Mouse (Mus musculus) hindbrain, embryonic 10.5 days (tissue): ENCODE results near the gene Lemd1. TPM values are rescaled to one million over a fixed set of nuclear protein-coding genes. Genes with fewer than 3 reads are reported as not detected.

ENCODE experiments used
- DNase-seq: peaks from one replicate; pipeline ENCODE4 v3.0.0-alpha.2; 2017; ENCODE audit warnings: low spot score
- H3K27ac ChIP-seq: fragments of 300-500 bp; sonication (generic); 2 replicates; pipeline ENCODE4 v1.5.1; 2016; ENCODE audit warnings: mild to moderate bottlenecking, moderate library complexity
- H3K27me3 ChIP-seq: fragments of 300-500 bp; sonication (generic); 2 replicates; pipeline ENCODE4 v1.6.1; 2016; ENCODE audit warnings: mild to moderate bottlenecking; ENCODE audit not compliant: poor library complexity, insufficient read depth, severe bottlenecking
- H3K36me3 ChIP-seq: fragments of 300-500 bp; sonication (generic); 2 replicates; pipeline ENCODE4 v1.6.1; 2016; ENCODE audit warnings: mild to moderate bottlenecking, moderate library complexity
- H3K4me1 ChIP-seq: fragments of 300-500 bp; sonication (generic); replicated peaks from 2 replicates; pipeline ENCODE4 v1.6.1; 2016; ENCODE audit warnings: mild to moderate bottlenecking
- H3K4me3 ChIP-seq: fragments of 300-500 bp; sonication (generic); 2 replicates; pipeline ENCODE4 v1.5.1; 2016; ENCODE audit warnings: mild to moderate bottlenecking, moderate library complexity
- H3K9me3 ChIP-seq: fragments of 300-500 bp; sonication (generic); 2 replicates; pipeline ENCODE4 v1.6.1; 2016; ENCODE audit warnings: mild to moderate bottlenecking, moderate library complexity
- WGBS: fragments of 180-500 bp; shearing (Covaris S2); methylation state at CpG from one replicate; pipeline ENCODE4 v1.1.7; 2016; 5-methylcytosine and 5-hydroxymethylcytosine counted together
- polyA plus RNA-seq: library from polyadenylated mRNA; unstranded; fragments of >200 nt; fragmentation: Nextera tagmentation; extraction: Ambion mirVana; gene quantifications from 2 replicates; pipeline ENCODE4 v1.2.1, GENCODE M21; 2016

Lemd1 gene
- polyA plus RNA-seq, 1 experiment from 2014 or later, result 7.7 TPM

DNA sequence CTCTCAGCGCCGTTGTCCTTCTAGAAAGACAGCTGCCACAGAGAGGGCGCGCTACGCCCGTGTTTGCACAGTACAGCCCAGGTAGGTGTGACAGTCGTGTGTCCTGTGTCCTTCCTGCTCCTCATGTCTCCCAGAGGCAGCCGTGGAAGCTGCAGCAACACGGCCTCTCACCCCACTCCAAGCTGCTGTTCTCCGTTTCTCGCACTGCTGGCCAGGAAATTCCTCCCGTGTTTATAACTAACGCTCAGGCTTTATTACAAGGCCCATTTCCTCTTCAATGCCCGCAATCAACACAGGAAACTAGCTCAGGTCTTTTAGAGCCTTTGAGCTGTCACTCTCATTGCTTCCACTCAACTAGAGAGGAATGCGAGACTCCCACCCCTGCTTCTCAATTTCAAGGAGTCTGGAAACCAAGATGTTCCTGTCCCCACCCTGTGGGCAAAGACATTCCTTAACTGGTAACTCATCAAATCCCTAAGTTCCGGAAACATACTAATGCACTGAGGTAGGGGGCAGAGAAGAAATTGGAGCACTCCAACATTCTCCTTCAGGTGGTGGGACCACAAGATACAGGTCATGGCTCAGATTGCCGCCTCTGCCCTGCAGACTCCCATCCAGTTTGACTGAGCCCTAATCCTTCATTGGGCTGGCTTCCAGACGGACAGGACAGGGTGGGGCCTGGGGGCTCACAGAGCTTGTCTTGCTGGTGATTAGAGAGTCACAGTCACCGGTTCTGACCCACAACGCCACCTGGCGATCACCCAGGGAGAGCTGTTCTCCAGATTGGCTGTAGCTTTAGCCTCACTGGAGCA is 101.3 kb downstream of the Lemd1 start:
- WGBS, result 51% methylated on average over 21 of the region's 21 CpGs
- no peak for DNase-seq

DNA sequence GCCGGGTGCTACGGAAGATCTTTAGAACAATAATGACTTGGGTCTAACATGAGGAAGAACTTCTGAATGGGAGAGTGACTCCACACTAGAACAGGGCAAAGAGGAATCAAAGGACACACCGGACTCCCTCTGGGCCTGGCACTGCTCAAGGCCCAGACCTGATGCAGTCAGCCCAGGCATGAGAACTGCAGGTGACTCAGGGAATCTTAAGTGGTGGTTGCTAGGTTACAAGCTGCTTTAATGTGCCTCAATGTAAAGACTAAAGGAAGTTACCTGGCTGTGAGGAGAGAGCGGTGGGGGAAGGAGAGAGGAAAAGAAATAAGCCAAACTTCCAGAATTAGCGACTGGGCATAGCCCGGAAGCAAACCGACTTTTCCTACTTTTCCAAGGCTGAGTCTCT is 104.3 kb downstream of the Lemd1 start:
- no peak for DNase-seq

More for the DNA sequence above, 101.3 kb downstream of the Lemd1 start:
- H3K27ac ChIP-seq, result peak overlapping the region; percentile 81
- H3K36me3 ChIP-seq, result no peaks in the 10 kb centered on the region
- H3K4me1 ChIP-seq, result peaks cover 80% of the 10 kb centered on the region
- H3K27me3 ChIP-seq, result peaks cover 44% of the 10 kb centered on the region
- H3K4me3 ChIP-seq, result no peak overlapping the region
- H3K9me3 ChIP-seq, result no peaks in the 10 kb centered on the region

DNA sequence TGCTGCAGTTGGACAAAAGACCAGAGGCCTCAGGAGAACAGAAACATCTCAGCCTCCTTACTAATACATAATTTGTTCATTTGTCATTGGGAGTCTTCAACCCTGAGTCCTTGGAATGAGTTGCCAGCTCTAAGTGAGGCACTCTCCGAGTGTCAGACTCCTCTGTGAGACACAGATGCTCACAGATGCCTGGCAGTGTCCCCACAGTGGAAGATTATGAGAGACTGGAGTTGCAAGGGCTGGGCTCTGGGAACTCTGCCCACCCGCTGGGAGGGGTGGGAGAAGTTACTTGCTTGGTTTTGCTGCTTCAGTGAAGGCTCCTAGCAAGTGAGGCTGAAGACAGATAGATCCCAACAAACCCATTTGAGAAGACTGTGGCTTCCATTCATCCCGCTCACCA is 104.8 kb downstream of the Lemd1 start:
- Histone ChIP-seq H3K27ac (0 out of 2 replicates have a peak overlapping the region, but pooled peaks have one; percentile 24), H3K27me3 (peaks cover 65% of the 10 kb centered on the region), H3K4me3 (no peak overlapping the region), H3K36me3 (no peaks in the 10 kb centered on the region), H3K4me1 (peaks cover 70% of the 10 kb centered on the region), H3K9me3 (no peaks in the 10 kb centered on the region)
- 60% methylated on average over 3 of the region's 3 CpGs for WGBS
- DNase-seq, result no peak

More for the DNA sequence above, 104.3 kb downstream of the Lemd1 start:
- WGBS, result 70% methylated on average over 7 of the region's 7 CpGs
- Histone ChIP-seq H3K27ac (0 out of 2 replicates have a peak overlapping the region, but pooled peaks have one; percentile 24), H3K4me1 (peaks cover 75% of the 10 kb centered on the region), H3K36me3 (no peaks in the 10 kb centered on the region), H3K27me3 (peaks cover 61% of the 10 kb centered on the region), H3K4me3 (no peak overlapping the region), H3K9me3 (no peaks in the 10 kb centered on the region)

DNA sequence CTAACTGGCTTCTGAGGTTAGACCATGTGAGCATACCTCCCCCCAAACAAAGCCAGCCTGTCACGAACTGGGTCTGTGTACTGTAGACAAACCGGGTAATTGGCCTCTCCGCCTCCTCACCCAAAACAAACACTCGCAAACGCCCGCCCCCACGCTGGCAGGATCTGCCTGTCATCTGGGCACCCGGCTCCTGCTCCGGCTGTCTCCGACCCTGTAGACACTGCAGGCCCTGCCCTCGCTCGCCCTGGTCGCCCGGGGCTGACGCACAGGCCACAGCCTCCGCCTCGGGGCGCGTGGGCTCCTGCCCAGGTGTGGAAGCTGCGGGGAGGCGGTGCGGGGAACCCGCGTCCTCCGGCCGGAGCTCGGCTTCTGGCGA is 107.2 kb downstream of the Lemd1 start, which contains the start of gene Klhdc8a:
TSS of gene Klhdc8a (plus strand) at position 202 of the 376 bp plus-strand sequence.
- no peaks in the 10 kb centered on the region for H3K9me3 ChIP-seq
- peaks cover 64% of the 10 kb centered on the region for H3K4me1 ChIP-seq
- WGBS, result under 1% methylated on average over 28 of the region's 28 CpGs
- H3K27me3 ChIP-seq, result peaks cover 86% of the 10 kb centered on the region
- H3K36me3 ChIP-seq, result no peaks in the 10 kb centered on the region
- H3K4me3 ChIP-seq, result peak within 1 kb of the TSS; percentile 78
- peak; percentile 70 for DNase-seq
- peak within 1 kb of the TSS; percentile 91 for H3K27ac ChIP-seq

DNA sequence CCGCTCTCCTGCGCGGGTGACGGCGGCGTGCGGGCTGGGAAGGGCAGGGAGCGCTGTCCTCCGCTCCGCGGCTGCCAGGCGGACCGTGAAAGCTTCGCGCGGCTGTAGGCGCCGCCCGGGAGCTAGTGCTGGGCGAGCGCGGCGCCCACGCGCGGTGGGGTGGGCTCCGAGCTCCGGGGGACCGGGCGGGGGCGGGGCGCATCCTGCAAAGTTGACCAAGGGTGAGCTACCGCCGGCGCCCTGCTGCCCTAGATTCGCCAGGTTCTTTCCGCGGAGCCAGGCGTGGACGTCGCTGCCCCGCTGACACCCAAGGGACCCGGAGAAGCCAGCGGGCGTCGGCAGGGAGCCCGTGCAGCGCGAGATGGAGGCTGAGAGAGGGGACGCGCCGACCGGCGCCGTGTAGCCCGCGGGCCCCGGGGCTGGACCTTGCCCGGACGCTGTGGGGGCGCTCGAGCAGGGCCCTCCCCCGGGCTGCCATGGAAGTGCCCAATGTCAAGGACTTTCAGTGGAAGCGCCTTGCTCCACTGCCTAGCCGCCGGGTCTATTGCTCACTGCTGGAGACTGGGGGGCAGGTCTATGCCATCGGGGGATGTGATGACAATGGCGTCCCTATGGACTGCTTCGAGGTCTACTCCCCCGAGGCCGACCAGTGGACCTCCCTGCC is 107.7 kb downstream of the Lemd1 start:
- WGBS, result 1% methylated on average over 71 of the region's 71 CpGs
- peak; percentile 62 for DNase-seq
- no peaks in the 10 kb centered on the region for H3K36me3 ChIP-seq
- peaks cover 66% of the 10 kb centered on the region for H3K4me1 ChIP-seq
- no peaks in the 10 kb centered on the region for H3K9me3 ChIP-seq
- peaks cover 91% of the 10 kb centered on the region for H3K27me3 ChIP-seq
- H3K4me3 ChIP-seq, result peak overlapping the region; percentile 78
- H3K27ac ChIP-seq, result peak overlapping the region; percentile 91

DNA sequence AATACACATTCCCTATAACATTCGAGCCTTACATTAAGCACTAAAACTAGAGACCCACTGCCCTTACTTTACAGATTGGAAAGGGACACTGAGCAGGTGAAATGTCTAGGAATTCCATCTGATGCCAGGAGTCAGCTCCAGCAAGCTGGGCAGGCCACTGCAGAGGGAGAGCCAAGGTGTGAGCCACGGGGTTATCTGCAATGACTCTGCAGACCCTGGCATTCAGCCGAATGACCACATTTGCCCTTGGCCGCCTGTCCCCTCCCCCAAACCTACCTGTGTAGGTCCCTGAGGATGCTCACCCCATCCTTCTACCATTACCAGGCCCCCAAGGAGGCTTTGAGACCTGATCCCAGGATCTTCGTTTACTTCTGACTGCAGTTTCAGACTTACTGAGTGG is 108.5 kb downstream of the Lemd1 start:
- Histone ChIP-seq H3K27me3 (peaks cover 87% of the 10 kb centered on the region), H3K9me3 (no peaks in the 10 kb centered on the region), H3K27ac (peak overlapping the region; percentile 29; the same call in 1 of the 2 replicates), H3K4me1 (peaks cover 71% of the 10 kb centered on the region), H3K4me3 (peak overlapping the region; percentile 78), H3K36me3 (no peaks in the 10 kb centered on the region)
- no peak for DNase-seq
- 85% methylated on average over 5 of the region's 5 CpGs for WGBS

DNA sequence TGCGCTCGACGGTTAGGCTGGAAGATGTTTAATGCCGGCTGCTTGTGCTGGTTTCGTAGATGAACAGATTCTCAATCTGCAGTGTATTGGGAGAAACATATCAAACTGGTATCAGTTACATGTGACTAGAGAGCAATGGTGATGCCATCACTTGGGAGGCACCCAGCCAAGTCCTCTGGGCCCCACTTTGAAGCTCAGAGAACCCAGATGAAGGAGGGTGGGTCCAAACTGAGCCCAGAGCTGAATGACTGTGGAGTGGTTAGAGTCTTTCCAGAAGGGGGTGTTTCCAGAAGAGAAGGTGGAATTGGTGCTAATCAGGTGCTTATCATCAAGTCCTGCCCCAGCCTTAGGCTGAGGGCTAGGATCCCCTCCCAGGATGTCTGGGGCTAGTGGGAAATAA is 110.0 kb downstream of the Lemd1 start:
- no peaks in the 10 kb centered on the region for H3K9me3 ChIP-seq
- H3K27me3 ChIP-seq, result peaks cover 72% of the 10 kb centered on the region
- WGBS, result 93% methylated on average over 5 of the region's 5 CpGs
- H3K36me3 ChIP-seq, result no peaks in the 10 kb centered on the region
- no peak overlapping the region for H3K4me3 ChIP-seq
- no peak overlapping the region for H3K27ac ChIP-seq
- H3K4me1 ChIP-seq, result peaks cover 81% of the 10 kb centered on the region
- DNase-seq, result no peak

DNA sequence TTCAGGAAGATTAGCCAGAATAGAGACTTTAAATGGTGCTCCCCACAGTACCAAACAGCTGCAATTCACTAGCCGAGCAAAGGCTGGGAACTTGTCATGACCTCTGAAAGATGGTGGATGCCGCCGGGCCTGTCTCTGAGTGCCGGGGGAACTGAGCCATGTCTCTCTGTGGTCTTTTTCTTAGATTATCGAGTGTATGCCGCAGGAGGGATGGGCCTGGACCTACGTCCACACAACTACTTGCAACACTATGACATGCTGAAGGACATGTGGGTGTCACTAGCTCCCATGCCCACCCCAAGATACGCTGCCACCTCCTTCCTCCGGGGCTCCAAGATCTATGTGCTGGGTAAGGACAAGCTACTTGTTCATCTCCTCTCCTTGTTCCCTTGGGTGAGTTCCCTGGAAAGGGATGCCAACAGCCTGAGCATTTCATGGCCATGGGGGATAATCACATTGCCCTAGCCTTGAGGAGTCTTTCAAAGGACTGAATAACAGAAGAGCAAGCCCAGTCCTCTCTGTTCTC is 111.2 kb downstream of the Lemd1 start:
- H3K4me3 ChIP-seq, result no peak overlapping the region
- peak overlapping the region; percentile 41; the same call in 1 of the 2 replicates for H3K27ac ChIP-seq
- no peak for DNase-seq
- H3K27me3 ChIP-seq, result peaks cover 61% of the 10 kb centered on the region
- H3K9me3 ChIP-seq, result no peaks in the 10 kb centered on the region
- H3K36me3 ChIP-seq, result no peaks in the 10 kb centered on the region
- 89% methylated on average over 9 of the region's 9 CpGs for WGBS
- H3K4me1 ChIP-seq, result peaks cover 78% of the 10 kb centered on the region

DNA sequence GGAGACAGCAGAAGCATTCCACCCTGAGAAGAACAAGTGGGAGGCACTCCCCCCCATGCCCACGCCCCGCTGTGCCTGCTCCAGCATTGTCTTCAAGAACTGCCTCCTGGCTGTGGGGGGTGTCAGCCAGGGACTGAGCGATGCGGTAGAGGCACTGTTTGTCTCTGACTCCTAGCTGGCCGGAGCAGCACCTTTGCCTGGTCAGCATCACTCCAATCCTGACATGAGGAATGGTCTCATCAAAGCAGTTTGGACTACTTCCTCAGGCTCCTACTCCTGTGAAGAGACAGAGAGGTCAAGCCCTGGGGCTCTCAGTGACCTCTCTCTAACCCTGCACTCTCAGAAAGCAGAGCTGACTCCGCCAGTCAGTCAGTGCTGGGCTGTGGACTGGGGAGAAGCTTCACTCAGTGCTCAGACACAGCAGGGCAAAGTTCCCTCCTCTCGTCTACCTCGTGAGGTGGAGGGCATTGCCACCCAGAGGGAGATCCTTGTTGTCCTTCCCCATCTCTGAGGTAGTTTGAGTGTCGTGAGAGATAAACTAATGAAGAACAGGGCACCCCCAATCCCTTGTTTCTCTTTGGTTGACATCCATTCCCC is 113.5 kb downstream of the Lemd1 start:
- peaks cover 59% of the 10 kb centered on the region for H3K4me1 ChIP-seq
- WGBS, result 18% methylated on average over 9 of the region's 9 CpGs
- no peak for DNase-seq

DNA sequence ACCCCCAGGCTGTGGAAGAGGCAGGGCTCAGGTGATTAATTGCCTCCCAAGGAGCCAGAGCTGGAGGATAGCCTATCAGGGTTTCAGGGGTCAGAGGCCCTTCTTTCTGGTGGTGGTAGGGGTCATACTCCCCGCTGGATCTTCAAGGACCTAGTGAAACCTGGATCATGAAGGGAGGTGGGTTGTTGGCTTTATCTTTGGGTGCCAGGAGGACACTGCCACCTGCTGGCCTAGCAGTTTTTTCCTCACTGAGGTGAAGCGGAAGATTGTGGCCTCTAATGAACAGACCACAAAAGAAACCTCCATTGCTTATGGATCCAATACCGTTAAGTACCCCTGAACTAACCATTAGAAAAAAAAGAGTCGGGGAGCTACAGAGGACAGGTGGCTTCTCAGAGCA is 114.9 kb downstream of the Lemd1 start:
- 42% methylated on average over 4 of the region's 4 CpGs for WGBS
- H3K36me3 ChIP-seq, result no peaks in the 10 kb centered on the region
- no peak for DNase-seq
- peaks cover 65% of the 10 kb centered on the region for H3K4me1 ChIP-seq
- H3K27me3 ChIP-seq, result peaks cover 27% of the 10 kb centered on the region
- no peak overlapping the region for H3K27ac ChIP-seq
- H3K9me3 ChIP-seq, result no peaks in the 10 kb centered on the region
- no peak overlapping the region for H3K4me3 ChIP-seq

More for the DNA sequence above, 113.5 kb downstream of the Lemd1 start:
- H3K27ac ChIP-seq, result peak overlapping the region; percentile 40; the same call in 1 of the 2 replicates
- H3K27me3 ChIP-seq, result peaks cover 39% of the 10 kb centered on the region
- no peak overlapping the region for H3K4me3 ChIP-seq
- H3K36me3 ChIP-seq, result no peaks in the 10 kb centered on the region
- no peaks in the 10 kb centered on the region for H3K9me3 ChIP-seq

DNA sequence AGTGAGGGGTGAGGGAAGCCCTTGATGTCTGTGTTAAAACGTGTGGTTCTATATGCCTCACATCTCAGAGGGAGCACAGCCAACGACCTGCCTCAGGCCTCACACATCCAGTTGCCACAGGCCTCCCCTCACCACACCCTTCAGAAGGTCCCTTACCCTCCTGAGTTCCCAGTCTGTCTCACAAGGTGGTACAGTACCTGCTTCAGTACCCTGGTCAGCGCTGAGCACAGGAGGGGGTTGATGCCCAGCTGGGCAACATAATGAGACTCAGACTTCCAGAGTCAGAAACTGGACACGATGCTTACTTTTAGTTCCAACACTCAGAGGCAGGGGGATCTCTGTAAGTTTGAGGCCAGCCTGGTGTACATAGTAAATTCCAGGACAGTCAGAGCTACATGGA is 115.6 kb downstream of the Lemd1 start:
- Histone ChIP-seq H3K36me3 (no peaks in the 10 kb centered on the region), H3K4me1 (peaks cover 61% of the 10 kb centered on the region), H3K27me3 (peaks cover 21% of the 10 kb centered on the region), H3K27ac (0 out of 2 replicates have a peak overlapping the region, but pooled peaks have one; percentile 16), H3K9me3 (no peaks in the 10 kb centered on the region), H3K4me3 (no peak overlapping the region)
- 19% methylated on average over 4 of the region's 4 CpGs for WGBS
- DNase-seq, result no peak

DNA sequence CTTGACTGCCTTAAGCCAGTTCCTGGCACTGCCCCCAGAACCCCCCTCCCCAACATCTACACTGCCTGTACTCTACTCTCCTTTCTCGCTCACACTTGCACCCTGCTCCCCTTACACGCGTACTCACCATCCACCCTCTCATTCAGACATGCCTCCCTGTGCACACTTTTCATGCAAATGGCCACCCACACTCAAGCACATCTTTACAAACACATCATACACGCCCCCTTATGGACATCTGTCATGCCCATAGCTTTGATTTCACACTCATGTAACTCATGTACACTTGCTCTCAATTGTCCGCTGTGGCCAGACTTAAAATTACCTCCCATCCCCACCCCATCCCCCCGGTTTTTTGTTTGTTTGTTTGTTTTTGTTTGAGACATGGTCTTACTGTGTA is 116.7 kb downstream of the Lemd1 start:
- peaks cover 59% of the 10 kb centered on the region for H3K4me1 ChIP-seq
- H3K27ac ChIP-seq, result peak overlapping the region; percentile 18; the same call in 1 of the 2 replicates
- H3K27me3 ChIP-seq, result peaks cover 15% of the 10 kb centered on the region
- H3K9me3 ChIP-seq, result no peaks in the 10 kb centered on the region
- 87% methylated on average over 6 of the region's 6 CpGs for WGBS
- DNase-seq, result no peak
- no peaks in the 10 kb centered on the region for H3K36me3 ChIP-seq
- no peak overlapping the region for H3K4me3 ChIP-seq
